Mouse (Mus musculus) forebrain, embryonic 14.5 days (tissue): ENCODE results near the gene Oscar. TPM values are rescaled to one million over a fixed set of nuclear protein-coding genes. Genes with fewer than 3 reads are reported as not detected.
"Not testable (repeated sequence)": the region's sequence is repeated elsewhere in the genome, so short reads cannot be mapped to it uniquely, and the experiment has no call there.

ENCODE experiments used
- ATAC-seq: fragments of 200-750 bp; cut with Nextera tagmentation; 2 replicates; pipeline ENCODE4 v1.8.0; 2017; ENCODE audit warnings: mild to moderate bottlenecking, moderate library complexity
- DNase-seq: peaks from one replicate; pipeline ENCODE4 v3.0.0-alpha.2; 2015; ENCODE audit warnings: low spot score
- H3K27ac ChIP-seq: fragments of 300-500 bp; sonication (generic); 2 replicates; pipeline ENCODE4 v1.5.1; 2014; ENCODE audit warnings: low read depth, mild to moderate bottlenecking, control low read depth, low read length, moderate library complexity
- H3K27me3 ChIP-seq: fragments of 300-500 bp; sonication (generic); replicated peaks from 2 replicates; pipeline ENCODE4 v1.6.1; 2014; ENCODE audit warnings: low read length, control low read depth, mixed read lengths; ENCODE audit not compliant: control insufficient read depth, insufficient read depth
- H3K36me3 ChIP-seq: fragments of 300-500 bp; sonication (generic); 2 replicates; pipeline ENCODE4 v1.6.1; 2014; ENCODE audit warnings: low read length, control low read depth; ENCODE audit not compliant: control insufficient read depth, insufficient read depth
- H3K4me1 ChIP-seq: fragments of 300-500 bp; sonication (generic); 2 replicates; pipeline ENCODE4 v1.6.1; 2014; ENCODE audit warnings: antibody characterized with exemption, low read length, control low read depth; ENCODE audit not compliant: control insufficient read depth, insufficient read depth
- H3K4me2 ChIP-seq: fragments of 300-500 bp; sonication (generic); 2 replicates; pipeline ENCODE4 v1.6.1; 2014; ENCODE audit warnings: mild to moderate bottlenecking, control low read depth, low read length
- H3K4me3 ChIP-seq: fragments of 300-500 bp; sonication (generic); 2 replicates; pipeline ENCODE4 v1.5.1; 2014; ENCODE audit warnings: low read depth, low read length, control low read depth
- H3K9ac ChIP-seq: fragments of 300-500 bp; sonication (generic); 2 replicates; pipeline ENCODE4 v1.6.1; 2014; ENCODE audit warnings: mild to moderate bottlenecking, low read length, control low read depth, moderate library complexity
- H3K9me3 ChIP-seq: fragments of 300-500 bp; sonication (generic); replicated peaks from 2 replicates; pipeline ENCODE4 v1.6.1; 2016; ENCODE audit warnings: low read length, control low read depth, mixed read lengths; ENCODE audit not compliant: control insufficient read depth
- WGBS: fragments of 180-500 bp; shearing (Covaris S2); extraction: QIAGEN DNeasy Blood & Tissue Kit; methylation state at CpG from one replicate; pipeline ENCODE4 v1.1.7; 2014; 5-methylcytosine and 5-hydroxymethylcytosine counted together
- polyA plus RNA-seq: library from polyadenylated mRNA; unstranded; fragments of >200 nt; fragmentation: Nextera tagmentation; extraction: Ambion mirVana; gene quantifications from 2 replicates; pipeline ENCODE4 v1.2.1, GENCODE M21; 2014

Gene Oscar
- polyA plus RNA-seq, 1 experiment from 2014 or later = 0.13 TPM

DNA sequence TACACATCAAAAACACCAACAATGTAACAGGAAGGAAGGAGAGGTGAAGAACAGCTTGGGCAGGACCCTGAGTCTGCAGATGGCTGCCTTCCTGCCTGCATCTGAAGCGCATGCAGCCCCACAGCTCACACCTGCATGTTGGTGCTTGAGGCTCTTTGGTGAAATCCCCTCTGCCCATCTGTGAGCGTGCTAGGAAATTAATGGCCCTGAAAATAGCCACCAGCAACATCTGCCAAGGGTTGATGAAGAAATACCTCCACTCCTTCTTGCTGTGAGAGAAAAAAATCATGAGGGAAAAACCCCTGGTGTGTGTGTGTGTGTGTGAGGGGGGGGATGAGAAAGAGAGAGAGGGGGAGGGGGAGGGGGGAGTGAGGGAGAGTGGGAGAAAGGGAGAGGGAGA is 35.9 kb downstream of the Oscar start:
- Histone ChIP-seq H3K4me1 (no peaks in the 10 kb centered on the region), H3K4me3 (no peak overlapping the region), H3K9ac (no peak overlapping the region), H3K9me3 (no peaks in the 10 kb centered on the region), H3K4me2 (no peak overlapping the region), H3K36me3 (no peaks in the 10 kb centered on the region), H3K27ac (no peak overlapping the region), H3K27me3 (no peaks in the 10 kb centered on the region)
- ATAC-seq (no peak), DNase-seq (no peak)
- WGBS = 85% methylated on average over 2 of the region's 2 CpGs

DNA sequence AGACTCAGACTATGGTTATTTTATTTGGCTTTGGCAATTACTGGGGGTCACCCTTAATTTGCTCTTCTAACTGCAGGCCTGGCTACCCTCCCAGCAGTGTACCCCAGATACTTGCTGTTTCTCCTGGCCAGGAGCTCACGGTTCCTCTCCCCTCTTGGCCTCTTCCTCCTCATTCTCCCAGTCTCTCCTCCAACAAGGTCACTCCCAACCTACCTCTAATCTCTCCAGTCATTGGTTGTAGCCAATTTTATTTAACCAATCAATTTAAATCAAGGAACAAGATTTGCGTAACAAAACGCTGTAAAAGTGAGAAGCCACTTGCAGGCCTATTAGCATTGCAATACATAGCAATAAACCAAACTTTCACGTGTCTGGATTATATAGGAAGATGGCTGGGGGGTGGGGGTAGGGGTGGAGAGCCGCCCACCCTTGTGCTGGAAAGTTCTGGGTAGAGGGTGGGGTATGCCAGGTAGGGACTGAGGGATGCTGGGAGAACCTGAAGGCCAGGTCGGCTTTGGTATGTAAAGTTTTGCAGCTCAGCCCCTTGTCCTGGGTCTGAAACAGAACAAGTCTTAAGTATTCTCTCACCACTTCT is 36.9 kb downstream of the Oscar start:
- Histone ChIP-seq H3K4me3 (no peak overlapping the region), H3K36me3 (no peaks in the 10 kb centered on the region), H3K4me1 (no peaks in the 10 kb centered on the region), H3K4me2 (no peak overlapping the region), H3K27ac (no peak overlapping the region), H3K9ac (no peak overlapping the region), H3K9me3 (no peaks in the 10 kb centered on the region), H3K27me3 (no peaks in the 10 kb centered on the region)
- DNase-seq = no peak
- no peak for ATAC-seq
- 64% methylated on average over 6 of the region's 6 CpGs for WGBS

DNA sequence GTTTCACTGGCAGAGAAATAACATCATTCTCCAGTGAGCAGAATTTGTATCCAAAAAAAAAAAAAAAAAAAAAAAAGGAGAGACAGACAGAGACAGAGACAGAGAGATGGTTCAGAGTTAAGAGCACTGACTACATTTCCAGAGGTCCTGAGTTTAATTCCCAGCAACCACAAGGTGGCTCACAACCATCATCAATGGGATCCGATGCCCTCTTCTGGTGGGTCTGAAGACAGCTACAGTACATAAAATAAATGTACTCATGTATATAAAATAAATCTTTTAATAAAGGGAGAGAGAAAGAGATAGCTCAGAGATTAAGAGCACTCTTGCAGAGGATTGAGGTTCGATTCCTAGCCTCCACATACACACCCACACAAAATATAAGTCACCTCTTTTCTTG is 37.8 kb downstream of the Oscar start:
- H3K9ac ChIP-seq = no peak overlapping the region
- H3K4me1 ChIP-seq = no peaks in the 10 kb centered on the region
- H3K4me2 ChIP-seq = no peak overlapping the region
- H3K36me3 ChIP-seq = no peaks in the 10 kb centered on the region
- H3K9me3 ChIP-seq = no peaks in the 10 kb centered on the region
- WGBS = 75% methylated on average over 2 of the region's 2 CpGs
- no peaks in the 10 kb centered on the region for H3K27me3 ChIP-seq
- H3K27ac ChIP-seq = no peak overlapping the region
- DNase-seq (no peak), ATAC-seq (no peak)
- no peak overlapping the region for H3K4me3 ChIP-seq

DNA sequence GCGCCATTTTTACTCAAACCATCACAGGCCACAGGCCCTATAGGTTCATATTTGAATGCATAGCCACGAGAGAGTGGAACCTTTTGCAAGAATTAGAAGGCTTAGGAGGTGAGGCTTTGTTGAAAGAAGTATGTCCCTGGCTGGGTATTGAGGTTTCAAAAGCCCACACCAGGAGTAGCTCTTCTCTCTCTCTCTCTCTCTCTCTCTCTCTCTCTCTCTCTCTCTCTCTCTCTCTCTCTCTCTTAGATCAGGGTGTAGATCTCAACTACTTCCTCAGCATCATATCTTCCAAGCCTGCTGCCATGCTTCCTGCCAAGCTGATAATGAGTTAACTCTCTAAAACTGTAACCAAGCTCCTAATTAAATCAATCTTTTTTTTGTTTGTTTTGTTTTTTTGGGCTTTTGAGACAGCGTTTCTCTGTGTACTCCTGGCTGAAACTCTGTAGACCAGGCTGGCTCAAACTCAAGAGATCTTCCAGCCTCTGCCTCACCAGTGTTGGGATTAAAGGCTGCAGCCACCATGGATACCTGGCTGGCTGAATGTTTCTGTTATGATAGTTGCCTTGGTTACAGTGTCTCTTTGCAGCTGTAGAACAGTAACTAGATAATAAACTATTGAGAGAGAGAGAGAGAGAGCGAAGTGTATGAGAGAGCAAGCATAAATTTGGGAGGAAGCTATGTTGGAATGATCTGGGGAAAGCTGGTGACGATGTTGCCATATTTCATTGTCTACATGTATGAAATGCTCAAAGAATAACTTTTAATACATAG is 39.4 kb downstream of the Oscar start:
- Histone ChIP-seq H3K4me2 (no peak overlapping the region), H3K27me3 (no peaks in the 10 kb centered on the region), H3K9me3 (no peaks in the 10 kb centered on the region), H3K27ac (no peak overlapping the region), H3K4me1 (no peaks in the 10 kb centered on the region), H3K4me3 (no peak overlapping the region), H3K36me3 (no peaks in the 10 kb centered on the region), H3K9ac (no peak overlapping the region)
- no peak for DNase-seq
- WGBS = 79% methylated on average over 5 of the region's 5 CpGs
- ATAC-seq = no peak

DNA sequence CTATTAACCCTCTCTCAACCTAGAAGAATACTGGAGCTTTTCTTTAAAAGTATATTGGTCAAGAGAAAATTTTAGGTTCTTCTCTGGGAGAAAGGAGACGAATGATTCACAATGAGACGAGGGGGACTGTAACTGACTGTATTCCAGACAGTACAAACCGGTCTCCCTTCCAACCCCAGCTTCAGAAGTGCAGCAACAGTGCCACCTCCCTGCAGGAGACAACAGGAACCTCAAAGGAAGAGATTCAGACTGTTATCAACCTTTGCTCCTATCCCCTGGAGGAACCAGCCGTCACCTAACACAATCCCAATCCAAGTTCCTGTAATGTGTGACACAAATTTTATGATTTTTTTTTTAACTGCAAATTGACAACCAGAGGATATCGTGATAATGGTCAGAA is 41.7 kb downstream of the Oscar start:
- H3K9me3 ChIP-seq = no peaks in the 10 kb centered on the region
- H3K9ac ChIP-seq = no peak overlapping the region
- no peaks in the 10 kb centered on the region for H3K36me3 ChIP-seq
- H3K4me3 ChIP-seq = no peak overlapping the region
- H3K4me1 ChIP-seq = no peaks in the 10 kb centered on the region
- ATAC-seq (no peak), DNase-seq (no peak)
- H3K27ac ChIP-seq = no peak overlapping the region
- H3K27me3 ChIP-seq = no peaks in the 10 kb centered on the region
- no peak overlapping the region for H3K4me2 ChIP-seq
- 63% methylated on average over 5 of the region's 5 CpGs for whole genome bisulfite sequencing

DNA sequence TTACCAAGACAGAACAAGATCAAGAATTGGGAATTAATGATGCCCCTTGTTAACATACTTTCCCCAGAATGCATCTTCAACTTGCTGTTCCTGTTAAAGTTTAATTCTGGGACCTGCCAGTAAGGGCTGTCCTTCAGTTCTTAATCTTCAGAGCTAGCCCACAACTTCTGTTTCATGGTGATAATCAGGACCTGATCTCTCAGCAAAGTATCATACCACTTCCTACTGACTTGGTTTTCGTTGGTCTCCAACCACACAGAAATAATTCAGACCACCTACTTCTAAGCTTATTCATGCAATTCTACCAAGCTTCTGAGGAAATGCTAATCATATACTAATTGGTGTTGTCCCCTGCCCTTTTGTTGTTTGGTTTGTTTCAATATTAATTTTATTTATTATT is 44.1 kb downstream of the Oscar start:
- no peak for ATAC-seq
- Histone ChIP-seq H3K4me2 (no peak overlapping the region), H3K9ac (no peak overlapping the region), H3K27ac (no peak overlapping the region), H3K4me1 (no peaks in the 10 kb centered on the region), H3K36me3 (no peaks in the 10 kb centered on the region), H3K9me3 (no peaks in the 10 kb centered on the region), H3K4me3 (no peak overlapping the region), H3K27me3 (no peaks in the 10 kb centered on the region)
- no peak for DNase-seq
- WGBS = 81% methylated on average over 1 of the region's 1 CpGs

DNA sequence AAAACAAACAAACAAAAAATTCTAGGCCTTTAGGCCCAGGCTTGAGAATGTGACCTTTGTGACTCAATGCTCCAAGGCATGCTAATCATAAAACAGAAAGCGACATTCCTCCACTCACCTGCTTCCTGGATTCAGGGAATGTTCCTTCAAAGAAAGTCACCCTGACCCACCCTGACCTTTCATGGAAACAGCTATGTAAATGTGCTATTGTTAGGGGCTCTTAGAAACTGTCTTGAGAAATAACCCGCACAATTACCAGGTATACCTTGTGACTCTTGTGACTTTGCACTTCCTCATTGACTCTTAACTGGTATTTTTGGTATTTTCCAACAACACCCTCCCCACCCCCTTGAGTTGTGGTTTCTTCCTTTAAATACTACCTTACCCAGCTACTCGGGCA is 45.4 kb downstream of the Oscar start:
- not testable (repeated sequence) for H3K4me1 ChIP-seq, H3K4me3 ChIP-seq, H3K27me3 ChIP-seq, H3K9me3 ChIP-seq, H3K9ac ChIP-seq, DNase-seq, H3K4me2 ChIP-seq, H3K36me3 ChIP-seq, H3K27ac ChIP-seq, ATAC-seq
- 97% methylated on average over 3 of the region's 3 CpGs for WGBS

DNA sequence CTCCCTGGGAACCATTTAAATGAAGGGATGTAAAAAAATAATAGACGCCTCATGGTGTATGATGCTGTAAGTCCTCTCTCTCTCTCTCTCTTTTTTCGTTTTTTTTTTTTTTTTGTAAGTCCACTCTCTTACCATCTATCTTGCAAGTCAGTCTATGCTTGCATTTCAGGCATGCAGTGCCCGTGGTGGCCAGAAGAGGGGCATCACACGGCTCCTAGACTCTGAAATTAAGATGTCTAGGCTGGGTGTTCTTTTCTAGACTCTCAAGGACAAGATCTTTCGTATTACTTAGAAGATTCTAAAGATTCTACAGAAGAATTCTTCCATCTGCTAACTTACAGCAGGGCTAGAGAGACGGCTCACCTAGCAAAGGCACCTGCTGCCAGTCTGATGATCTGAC is 46.2 kb downstream of the Oscar start:
- Histone ChIP-seq H3K4me3 (no peak overlapping the region), H3K9me3 (no peaks in the 10 kb centered on the region), H3K27ac (no peak overlapping the region), H3K27me3 (no peaks in the 10 kb centered on the region), H3K4me1 (no peaks in the 10 kb centered on the region), H3K9ac (no peak overlapping the region), H3K36me3 (no peaks in the 10 kb centered on the region), H3K4me2 (no peak overlapping the region)
- DNase-seq (no peak), ATAC-seq (no peak)
- whole genome bisulfite sequencing = 69% methylated on average over 6 of the region's 6 CpGs

DNA sequence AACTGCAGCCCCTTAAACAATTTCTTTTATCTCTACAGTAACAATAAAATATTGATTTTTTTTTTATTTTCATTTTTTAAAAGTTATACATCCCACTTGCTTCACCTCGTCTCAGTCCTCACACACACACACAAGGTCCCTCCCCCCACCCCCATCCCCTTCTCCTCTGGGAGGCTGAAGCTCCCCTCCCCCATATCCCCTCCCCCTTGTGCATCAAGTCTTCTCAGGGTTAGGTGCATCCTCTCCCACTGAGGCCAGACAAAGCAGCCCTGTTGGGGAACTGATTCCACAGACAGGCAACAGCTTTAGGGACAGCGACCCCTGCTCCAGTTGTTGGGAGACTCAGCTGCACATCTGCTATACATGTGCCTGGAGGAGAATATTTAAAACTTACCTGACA is 48.6 kb downstream of the Oscar start:
- DNase-seq (no peak), ATAC-seq (no peak)
- WGBS = 8% methylated on average over 2 of the region's 2 CpGs
- no peak overlapping the region for H3K9ac ChIP-seq
- no peaks in the 10 kb centered on the region for H3K9me3 ChIP-seq
- no peaks in the 10 kb centered on the region for H3K27me3 ChIP-seq
- no peak overlapping the region for H3K4me2 ChIP-seq
- no peaks in the 10 kb centered on the region for H3K36me3 ChIP-seq
- no peak overlapping the region for H3K27ac ChIP-seq
- H3K4me1 ChIP-seq = no peaks in the 10 kb centered on the region
- H3K4me3 ChIP-seq = no peak overlapping the region
